17 mouse cellular contexts compared by ENCODE assay signal in the genomic region with DNA sequence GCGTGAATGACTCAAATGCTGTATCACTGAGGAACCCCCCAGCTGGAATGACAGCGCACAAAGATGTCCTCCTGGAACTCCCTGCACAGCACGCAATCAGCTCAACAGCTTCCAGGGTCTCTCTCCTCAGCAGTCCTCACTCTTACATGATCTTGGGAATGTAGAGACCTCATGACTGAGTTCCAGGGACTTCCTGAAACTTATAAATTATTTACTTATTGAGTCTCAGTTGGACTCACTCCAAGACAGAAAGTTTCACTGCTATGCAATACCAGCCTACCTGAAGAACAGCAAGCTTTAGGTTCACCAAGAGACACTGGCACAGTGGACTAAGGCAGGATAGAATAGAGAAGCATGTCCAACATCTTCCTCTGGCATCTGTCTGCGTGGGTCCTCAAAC.
"Had no signal": no experiment of that assay in that cellular context is flagged by ENCODE, and none has a peak within 500 bp of the region (broad histone marks: within the 10 kb centered on the region; RNA-seq: fewer than 3 reads in every experiment).

No protein-coding gene starts in this region.

- H3K9ac ChIP-seq: lung, embryonic 15.5 days; midbrain, embryonic 13.5 days; midbrain, embryonic 15.5 days; neural tube, embryonic 12.5 days; stomach, embryonic 15.5 days had no signal

- ATAC-seq: lung, postnatal 0 days; midbrain, embryonic 13.5 days; midbrain, embryonic 15.5 days had no signal

- H3K4me2 ChIP-seq: lung, embryonic 15.5 days; midbrain, embryonic 11.5 days; midbrain, embryonic 13.5 days; midbrain, embryonic 15.5 days; neural tube, embryonic 12.5 days; stomach, embryonic 15.5 days had no signal

- H3K27ac ChIP-seq: lung, embryonic 15.5 days; macrophage; midbrain, embryonic 13.5 days; midbrain, embryonic 15.5 days; neural tube, embryonic 12.5 days; stomach, embryonic 15.5 days; stomach, postnatal 0 days had no signal

- H3K9me3 ChIP-seq: lung, embryonic 15.5 days; midbrain, embryonic 13.5 days; midbrain, embryonic 15.5 days; neural tube, embryonic 12.5 days; stomach, embryonic 15.5 days had no signal

- H3K36me3 ChIP-seq: midbrain, embryonic 13.5 days; midbrain, embryonic 15.5 days; neural tube, embryonic 12.5 days; stomach, embryonic 15.5 days had no signal

- DNase-seq: lung, adult 2 months; lung, postnatal 14 days; lung, postnatal 36 days; right cerebral cortex, postnatal 14 days; thymus, adult 2 months; thymus, postnatal 25 days; thymus, postnatal 4 days had no signal

- H3K4me1 ChIP-seq: lung, embryonic 15.5 days; megakaryocyte, embryonic 14.5 days; midbrain, embryonic 15.5 days; neural tube, embryonic 12.5 days; stomach, embryonic 15.5 days had no signal

- H3K4me3 ChIP-seq: lung, embryonic 15.5 days; midbrain, embryonic 13.5 days; midbrain, embryonic 15.5 days; neural tube, embryonic 12.5 days; stomach, embryonic 15.5 days had no signal

- H3K27me3 ChIP-seq: lung, embryonic 15.5 days; megakaryocyte, embryonic 14.5 days; midbrain, embryonic 13.5 days; midbrain, embryonic 15.5 days; neural tube, embryonic 12.5 days; stomach, embryonic 15.5 days had no signal
